ENCODE assay signal across 27 mouse cellular contexts in genomic region chr9:92588226-92588625, GRCm38 (mm10). TPM values are rescaled to one million over a fixed set of nuclear protein-coding genes. Genes with fewer than 3 reads are reported as not detected.
A peak's percentile ranks its signal among the peaks of the same experiment; 100 is the strongest.
DNase-seq lines count a peak whose midpoint lies in the region; ATAC-seq and TF ChIP-seq lines count a peak whose summit lies in the region.
"Had no signal": no experiment of that assay in that cellular context is flagged by ENCODE, and none has a peak within 500 bp of the region (broad histone marks: within the 10 kb centered on the region; RNA-seq: fewer than 3 reads in every experiment).

No protein-coding gene starts in this region.

- H3K27me3 ChIP-seq in heart, adult 2 months (ENCODE audit: control insufficient read depth, insufficient read depth, low read length) = no peaks in the 10 kb centered on the region
- no peaks in the 10 kb centered on the region for H3K27me3 ChIP-seq in hindbrain, embryonic 12.5 days
- H3K27me3 ChIP-seq: CH12.LX; embryonic facial prominence, embryonic 12.5 days; embryonic facial prominence, embryonic 15.5 days; heart, embryonic 13.5 days; hindbrain, embryonic 15.5 days; Patski had no signal

- TF ChIP-seq EP300 in heart, adult 2 months (IDR thresholded peaks at IDR 0.05; ENCODE audit: insufficient read depth, low read depth, low read length) = no peak

- H3K27ac ChIP-seq in heart, adult 2 months = no peak overlapping the region
- no peak overlapping the region for H3K27ac ChIP-seq in hindbrain, embryonic 12.5 days
- H3K27ac ChIP-seq: embryonic facial prominence, embryonic 12.5 days; embryonic facial prominence, embryonic 15.5 days; gastrocnemius, adult 2 months; heart, embryonic 10.5 days; heart, embryonic 13.5 days; hindbrain, embryonic 15.5 days had no signal

- peak; percentile 44 for DNase-seq in heart, adult 11 months
- no peak for DNase-seq in heart, adult 2 months
- peak; percentile 63 for DNase-seq in adrenal gland, postnatal 10 days
- DNase-seq in adrenal gland, postnatal 36 days = peak; percentile 72 to 75
- DNase-seq in layer of hippocampus, postnatal 10 days (ENCODE audit: low spot score in 2 of 2) = no peak
- DNase-seq: B cell, adult 2 months; cerebellum, adult 18-20 months; cerebellum, adult 9-10 months; cerebellum, postnatal 14 days; forebrain, postnatal 0 days; gastrocnemius, adult 2 months; gastrocnemius, postnatal 14 days; heart, adult 18-20 months; heart, postnatal 14 days; heart, postnatal 4 days; kidney, adult 8-10 months had no signal

- H3K4me1 ChIP-seq in heart, adult 2 months (ENCODE audit: control insufficient read depth, insufficient read depth, low read length) = no peaks in the 10 kb centered on the region; the same call in 1 of the 2 replicates
- 0 out of 2 replicates have a peak, but pooled peaks cover 3% of the 10 kb centered on the region for H3K4me1 ChIP-seq in hindbrain, embryonic 12.5 days
- H3K4me1 ChIP-seq: embryonic facial prominence, embryonic 12.5 days; embryonic facial prominence, embryonic 15.5 days; hindbrain, embryonic 15.5 days had no signal

- ATAC-seq in hindbrain, embryonic 12.5 days (ENCODE audit: low FRiP score) = no peak
- ATAC-seq: forebrain, embryonic 14.5 days; forebrain, postnatal 0 days; intestine, postnatal 0 days; Patski had no signal

- TF ChIP-seq POLR2A in heart, adult 2 months (IDR thresholded peaks at IDR 0.05; ENCODE audit: insufficient read depth, low read depth, low read length) = no peak

- H3K9ac ChIP-seq in heart, adult 2 months (ENCODE audit: low read depth, low read length) = no peak overlapping the region
- H3K9ac ChIP-seq in hindbrain, embryonic 12.5 days = no peak overlapping the region
- H3K9ac ChIP-seq: embryonic facial prominence, embryonic 12.5 days; embryonic facial prominence, embryonic 15.5 days; forebrain, postnatal 0 days; heart, embryonic 13.5 days; hindbrain, embryonic 15.5 days had no signal

- 79% methylated on average over 1 of the region's 1 CpGs for WGBS in heart, adult 2 months
- WGBS in hindbrain, embryonic 12.5 days = 100% methylated on average over 1 of the region's 1 CpGs

- no peak overlapping the region for H3K4me2 ChIP-seq in hindbrain, embryonic 12.5 days (replicated peaks)
- H3K4me2 ChIP-seq: embryonic facial prominence, embryonic 12.5 days; embryonic facial prominence, embryonic 15.5 days; heart, embryonic 13.5 days; hindbrain, embryonic 15.5 days had no signal

- H3K36me3 ChIP-seq in heart, adult 2 months (ENCODE audit: control insufficient read depth, insufficient read depth, low read length) = no peaks in the 10 kb centered on the region; the same call in 1 of the 2 replicates
- H3K36me3 ChIP-seq in hindbrain, embryonic 12.5 days = peaks cover 15% of the 10 kb centered on the region
- H3K36me3 ChIP-seq: hindbrain, embryonic 15.5 days had no signal

- intact Hi-C loops in heart, adult 2 months (cut with DNase I) = no loop called here

- H3K9me3 ChIP-seq in hindbrain, embryonic 12.5 days (replicated peaks) = no peaks in the 10 kb centered on the region
- H3K9me3 ChIP-seq: embryonic facial prominence, embryonic 12.5 days; embryonic facial prominence, embryonic 15.5 days; G1E; heart, embryonic 10.5 days; heart, embryonic 13.5 days; hindbrain, embryonic 15.5 days had no signal

- H3K4me3 ChIP-seq in heart, adult 2 months = no peak overlapping the region
- H3K4me3 ChIP-seq in hindbrain, embryonic 12.5 days = no peak overlapping the region
- H3K4me3 ChIP-seq: embryonic facial prominence, embryonic 12.5 days; embryonic facial prominence, embryonic 15.5 days; gastrocnemius, adult 2 months; heart, embryonic 10.5 days; heart, embryonic 13.5 days; hindbrain, embryonic 15.5 days had no signal

- no peaks in the 10 kb centered on the region for H3K79me2 ChIP-seq in heart, adult 2 months (replicated peaks; ENCODE audit: control insufficient read depth, insufficient read depth, low read length)

- no peak for TF ChIP-seq CTCF in heart, adult 2 months (IDR thresholded peaks at IDR 0.05)

RNA-seq across cellular contexts. Expression of gene Plod2, which starts 46.2 kb away (rescaled TPM):
- total RNA-seq in heart, adult 2 months (2021) = 10 to 100 TPM; 15.8 to 18.9 TPM
- polyA plus RNA-seq in heart, adult 2 months (2012; rRNA removed) = 7.7 and 18.7 TPM in 2 replicates
- 100 to 1,000 TPM in 1 of 2 experiments, 10 to 100 TPM in 1; 95.6 to 128 TPM for total RNA-seq in adrenal gland, postnatal 10 days (2021)
- total RNA-seq in adrenal gland, postnatal 36 days (2021) = 100 to 1,000 TPM; 183 to 292 TPM
- polyA plus RNA-seq in hindbrain, embryonic 12.5 days (2016; fragmentation: Nextera tagmentation; extraction: Ambion mirVana) = 48.6 and 58.2 TPM in 2 replicates
- total RNA-seq in layer of hippocampus, postnatal 10 days (2021) = 10 to 100 TPM; 15.5 TPM
- total RNA-seq: CH12.LX had no signal

Comparison
In these comparisons a context has a peak if more than half of its experiments do, and no peak if none do; other contexts are left out.
1. DNase-seq: peak in heart, adult 11 months (single experiment), adrenal gland, postnatal 10 days (single experiment) and adrenal gland, postnatal 36 days (2 of 2); none in heart, adult 2 months (0 of 2) and layer of hippocampus, postnatal 10 days (0 of 2).
2. RNA of gene Plod2, which starts 46.2 kb away (total RNA-seq): 183 to 292 TPM in adrenal gland, postnatal 36 days and 95.6 to 128 TPM in adrenal gland, postnatal 10 days; 15.8 to 18.9 TPM in heart, adult 2 months and 15.5 TPM in layer of hippocampus, postnatal 10 days; every median in the first group is over 4 times any median in the second.